8 mouse cellular contexts compared by ENCODE assay signal in genomic region chr9:21511052-21511451, GRCm38 (mm10). TPM values are rescaled to one million over a fixed set of nuclear protein-coding genes. Genes with fewer than 3 reads are reported as not detected.
DNase-seq lines count a peak whose midpoint lies in the region; ATAC-seq and TF ChIP-seq lines count a peak whose summit lies in the region.

No protein-coding gene starts in this region.

- no peak overlapping the region for H3K4me3 ChIP-seq in kidney, adult 2 months (ENCODE audit: insufficient read depth, low read depth, low read length)
- H3K4me3 ChIP-seq in embryonic facial prominence, embryonic 10.5 days = peak overlapping the region; percentile 80
- peak overlapping the region; percentile 58 for H3K4me3 ChIP-seq in hindbrain, embryonic 14.5 days (replicated peaks; ENCODE audit: low read length)
- peak overlapping the region; percentile 72 for H3K4me3 ChIP-seq in midbrain, embryonic 14.5 days (replicated peaks; ENCODE audit: low read depth, low read length)

- peak; percentile 19 for DNase-seq in kidney, adult 9 months
- no peak for DNase-seq in kidney, adult 2 months
- no peak for DNase-seq in embryonic facial prominence, embryonic 10.5 days (ENCODE audit: low spot score)
- DNase-seq in hindbrain, embryonic 14.5 days (ENCODE audit: low spot score) = no peak
- no peak for DNase-seq in midbrain, embryonic 14.5 days
- no peak for DNase-seq in urinary bladder, postnatal 25 days (ENCODE audit: low spot score)
- DNase-seq in adrenal gland, postnatal 4 days (ENCODE audit: low spot score in 2 of 2) = no peak
- no peak for DNase-seq in thymus, postnatal 4 days

- no peak overlapping the region for H3K27ac ChIP-seq in kidney, adult 2 months (ENCODE audit: insufficient read depth, low read depth, low read length)
- H3K27ac ChIP-seq in embryonic facial prominence, embryonic 10.5 days (replicated peaks) = peak overlapping the region; percentile 94
- H3K27ac ChIP-seq in hindbrain, embryonic 14.5 days = peak overlapping the region; percentile 88
- peak overlapping the region; percentile 92; the same call in 1 of the 2 replicates for H3K27ac ChIP-seq in midbrain, embryonic 14.5 days (replicated peaks; ENCODE audit: low read depth, low read length)

- TF ChIP-seq CTCF in kidney, adult 2 months (conservative IDR thresholded peaks at IDR 0.05; ENCODE audit: insufficient read depth, insufficient read length, low read depth, low read length) = no peak

- peaks cover 3% of the 10 kb centered on the region; the same call in 1 of the 2 replicates for H3K9me3 ChIP-seq in embryonic facial prominence, embryonic 10.5 days
- no peaks in the 10 kb centered on the region for H3K9me3 ChIP-seq in hindbrain, embryonic 14.5 days (ENCODE audit: control insufficient read depth, low read length)
- H3K9me3 ChIP-seq in midbrain, embryonic 14.5 days (ENCODE audit: control insufficient read depth, low read length) = no peaks in the 10 kb centered on the region

- no peak for ATAC-seq in hindbrain, embryonic 14.5 days (ENCODE audit: low FRiP score)
- ATAC-seq in midbrain, embryonic 14.5 days (ENCODE audit: low FRiP score, low TSS enrichment) = no peak

- H3K4me2 ChIP-seq in hindbrain, embryonic 14.5 days (replicated peaks) = peak overlapping the region; percentile 49
- peak overlapping the region; percentile 56 for H3K4me2 ChIP-seq in midbrain, embryonic 14.5 days (ENCODE audit: low read length)

- H3K4me1 ChIP-seq in kidney, adult 2 months (ENCODE audit: control insufficient read depth, insufficient read depth, low read length) = peaks cover 2% of the 10 kb centered on the region; the same call in 1 of the 2 replicates
- peaks cover 20% of the 10 kb centered on the region for H3K4me1 ChIP-seq in embryonic facial prominence, embryonic 10.5 days
- H3K4me1 ChIP-seq in hindbrain, embryonic 14.5 days (replicated peaks; ENCODE audit: control insufficient read depth, insufficient read depth, low read length) = peaks cover 14% of the 10 kb centered on the region
- H3K4me1 ChIP-seq in midbrain, embryonic 14.5 days (ENCODE audit: control insufficient read depth, insufficient read depth, low read length) = peaks cover 11% of the 10 kb centered on the region

- H3K36me3 ChIP-seq in kidney, adult 2 months (ENCODE audit: control insufficient read depth, insufficient read depth, low read length) = no peaks in the 10 kb centered on the region
- H3K36me3 ChIP-seq in embryonic facial prominence, embryonic 10.5 days (replicated peaks) = peaks cover 31% of the 10 kb centered on the region
- peaks cover 28% of the 10 kb centered on the region for H3K36me3 ChIP-seq in hindbrain, embryonic 14.5 days (replicated peaks; ENCODE audit: control insufficient read depth, insufficient read depth)
- peaks cover 30% of the 10 kb centered on the region for H3K36me3 ChIP-seq in midbrain, embryonic 14.5 days (ENCODE audit: control insufficient read depth, insufficient read depth, low read length)

- no peaks in the 10 kb centered on the region for H3K27me3 ChIP-seq in kidney, adult 2 months (replicated peaks; ENCODE audit: control insufficient read depth, insufficient read depth, low read length)
- H3K27me3 ChIP-seq in embryonic facial prominence, embryonic 10.5 days (replicated peaks; ENCODE audit: low read depth, poor library complexity, severe bottlenecking) = no peaks in the 10 kb centered on the region
- no peaks in the 10 kb centered on the region for H3K27me3 ChIP-seq in hindbrain, embryonic 14.5 days (ENCODE audit: control insufficient read depth, insufficient read depth, low read length)
- no peaks in the 10 kb centered on the region for H3K27me3 ChIP-seq in midbrain, embryonic 14.5 days (ENCODE audit: control insufficient read depth, insufficient read depth, low read length)

- WGBS in kidney, adult 2 months = 82% methylated on average over 9 of the region's 9 CpGs
- WGBS in embryonic facial prominence, embryonic 10.5 days = 78% methylated on average over 9 of the region's 9 CpGs
- WGBS in hindbrain, embryonic 14.5 days = 84% methylated on average over 9 of the region's 9 CpGs
- WGBS in midbrain, embryonic 14.5 days = 77% methylated on average over 9 of the region's 9 CpGs

- H3K9ac ChIP-seq in hindbrain, embryonic 14.5 days = peak overlapping the region; percentile 71
- H3K9ac ChIP-seq in midbrain, embryonic 14.5 days (replicated peaks; ENCODE audit: low read length) = peak overlapping the region; percentile 72

- TF ChIP-seq POLR2A in kidney, adult 2 months (IDR thresholded peaks at IDR 0.05; ENCODE audit: low read depth, low read length) = no peak

RNA-seq across cellular contexts. Expression of gene Tmed1, which starts 1.0 kb away (rescaled TPM):
- 47.7 and 50.5 TPM in 2 replicates for polyA plus RNA-seq in kidney, adult 2 months (2012; rRNA removed)
- polyA plus RNA-seq in embryonic facial prominence, embryonic 10.5 days (2016; fragmentation: Nextera tagmentation; extraction: Ambion mirVana) = 119 and 121 TPM in 2 replicates
- 46.3 and 51.1 TPM in 2 replicates for polyA plus RNA-seq in hindbrain, embryonic 14.5 days (2014; fragmentation: Nextera tagmentation; extraction: Ambion mirVana)
- polyA plus RNA-seq in midbrain, embryonic 14.5 days (2014; fragmentation: Nextera tagmentation; extraction: Ambion mirVana) = 48.0 and 50.2 TPM in 2 replicates
- 10 to 100 TPM; 37.3 to 37.8 TPM for total RNA-seq in adrenal gland, postnatal 4 days (2021)

RNA-seq across cellular contexts. Expression of gene AB124611, which starts 14.9 kb away (rescaled TPM):
- 1.2 and 2.6 TPM in 2 replicates for polyA plus RNA-seq in kidney, adult 2 months (2012; rRNA removed)
- 4.7 and 4.9 TPM in 2 replicates for polyA plus RNA-seq in embryonic facial prominence, embryonic 10.5 days (2016; fragmentation: Nextera tagmentation; extraction: Ambion mirVana)
- 0.99 and 2.0 TPM in 2 replicates for polyA plus RNA-seq in hindbrain, embryonic 14.5 days (2014; fragmentation: Nextera tagmentation; extraction: Ambion mirVana)
- polyA plus RNA-seq in midbrain, embryonic 14.5 days (2014; fragmentation: Nextera tagmentation; extraction: Ambion mirVana) = 1.0 and 1.8 TPM in 2 replicates
- total RNA-seq in adrenal gland, postnatal 4 days (2021) = 1 to 10 TPM; 3.7 to 5.0 TPM

RNA-seq across cellular contexts. Expression of gene Carm1, which starts 35.6 kb away (rescaled TPM):
- 47.7 and 54.6 TPM in 2 replicates for polyA plus RNA-seq in kidney, adult 2 months (2012; rRNA removed)
- 73.1 and 84.1 TPM in 2 replicates for polyA plus RNA-seq in embryonic facial prominence, embryonic 10.5 days (2016; fragmentation: Nextera tagmentation; extraction: Ambion mirVana)
- polyA plus RNA-seq in hindbrain, embryonic 14.5 days (2014; fragmentation: Nextera tagmentation; extraction: Ambion mirVana) = 37.0 and 41.3 TPM in 2 replicates
- 34.7 and 42.0 TPM in 2 replicates for polyA plus RNA-seq in midbrain, embryonic 14.5 days (2014; fragmentation: Nextera tagmentation; extraction: Ambion mirVana)
- total RNA-seq in adrenal gland, postnatal 4 days (2021) = 10 to 100 TPM; 71.4 to 83.9 TPM
